Mouse (Mus musculus): Measurements from ENCODE around the gene Nrp1. TPM values are rescaled to one million over a fixed set of nuclear protein-coding genes. Genes with fewer than 3 reads are reported as not detected.

The Nrp1 gene
- total RNA-seq, 1 experiment: 21.3 TPM

GRCm38 (mm10) chr8:128498836-128499235 is 140.4 kb downstream of the Nrp1 start:
- no peak for DNase-seq (ENCODE audit: low read depth, low spot score)
- Histone ChIP-seq H3K4me3 (ENCODE audit: insufficient read depth in 1 of 2, low read depth in 1 of 2, low read length in 2 of 2, poor library complexity in 1 of 2, severe bottlenecking in 1 of 2) (no peak overlapping the region), H3K4me1 (ENCODE audit: control insufficient read depth in 2 of 2, insufficient read depth in 2 of 2, low read length in 2 of 2, poor library complexity in 1 of 2) (peaks cover 0 to 4% of the 10 kb centered on the region in 2 experiments; a peak in 2 of 4 replicates), H3K9me3 (ENCODE audit: control insufficient read depth, insufficient read depth, low read depth, low read length) (no peaks in the 10 kb centered on the region), H3K9ac (ENCODE audit: insufficient read depth, low read depth, low read length, poor library complexity, severe bottlenecking) (no peak overlapping the region), H3K27ac (ENCODE audit: insufficient read depth, low read depth, low read length, poor library complexity, severe bottlenecking) (no peak overlapping the region), H3K36me3 (ENCODE audit: control insufficient read depth, insufficient read depth, low read length, poor library complexity, severe bottlenecking) (no peaks in the 10 kb centered on the region)
- TF ChIP-seq CHD2 (IDR thresholded peaks at IDR 0.05; ENCODE audit: low read depth, low read length) (no peak), ZC3H11A (IDR thresholded peaks at IDR 0.05; ENCODE audit: borderline replicate concordance, low read depth, low read length) (no peak), ZNF384 (IDR thresholded peaks at IDR 0.05; ENCODE audit: low read depth, low read length) (no peak), HCFC1 (IDR thresholded peaks at IDR 0.05; ENCODE audit: borderline replicate concordance, insufficient read depth, low read length) (no peak), MAFK (IDR thresholded peaks at IDR 0.05; ENCODE audit: insufficient read depth, low read depth, low read length) (no peak)
- in situ Hi-C loops (cut with MboI; ENCODE audit: low sequenced_read_pairs in 2 of 2, unreplicated experiment in 2 of 2): no loop called here

- H3K9me3 ChIP-seq (ENCODE audit: control insufficient read depth, insufficient read depth, low read depth, low read length): no peaks in the 10 kb centered on the region
- no peaks in the 10 kb centered on the region for H3K4me1 ChIP-seq (ENCODE audit: control insufficient read depth in 2 of 2, insufficient read depth in 2 of 2, low read length in 2 of 2, poor library complexity in 1 of 2)
- DNase-seq (ENCODE audit: low read depth, low spot score): no peak
- no peak overlapping the region for H3K4me3 ChIP-seq (ENCODE audit: insufficient read depth in 1 of 2, low read depth in 1 of 2, low read length in 2 of 2, poor library complexity in 1 of 2, severe bottlenecking in 1 of 2)
- H3K36me3 ChIP-seq (ENCODE audit: control insufficient read depth, insufficient read depth, low read length, poor library complexity, severe bottlenecking): no peaks in the 10 kb centered on the region
- H3K27ac ChIP-seq (ENCODE audit: insufficient read depth, low read depth, low read length, poor library complexity, severe bottlenecking): no peak overlapping the region
- no peak overlapping the region for H3K9ac ChIP-seq (ENCODE audit: insufficient read depth, low read depth, low read length, poor library complexity, severe bottlenecking)
- in situ Hi-C loops (cut with MboI; ENCODE audit: low sequenced_read_pairs in 2 of 2, unreplicated experiment in 2 of 2): no loop called here
- TF ChIP-seq ZNF384 (IDR thresholded peaks at IDR 0.05; ENCODE audit: low read depth, low read length) (no peak), CHD2 (IDR thresholded peaks at IDR 0.05; ENCODE audit: low read depth, low read length) (no peak), ZC3H11A (IDR thresholded peaks at IDR 0.05; ENCODE audit: borderline replicate concordance, low read depth, low read length) (no peak), MAFK (IDR thresholded peaks at IDR 0.05; ENCODE audit: insufficient read depth, low read depth, low read length) (no peak), HCFC1 (IDR thresholded peaks at IDR 0.05; ENCODE audit: borderline replicate concordance, insufficient read depth, low read length) (no peak)
Observed at GRCm38 (mm10) chr8:128504136-128504829, 145.9 kb downstream of the Nrp1 start.

GRCm38 (mm10) chr8:128505866-128506265 is 147.5 kb downstream of the Nrp1 start:
- in situ Hi-C loops (cut with MboI; ENCODE audit: low sequenced_read_pairs in 2 of 2, unreplicated experiment in 2 of 2): no loop called here
- TF ChIP-seq ZC3H11A (IDR thresholded peaks at IDR 0.05; ENCODE audit: borderline replicate concordance, low read depth, low read length): no peak
- no peak for TF ChIP-seq CHD2 (IDR thresholded peaks at IDR 0.05; ENCODE audit: low read depth, low read length)
- TF ChIP-seq HCFC1 (IDR thresholded peaks at IDR 0.05; ENCODE audit: borderline replicate concordance, insufficient read depth, low read length): no peak
- no peak for TF ChIP-seq MAFK (IDR thresholded peaks at IDR 0.05; ENCODE audit: insufficient read depth, low read depth, low read length)
- no peak for TF ChIP-seq ZNF384 (IDR thresholded peaks at IDR 0.05; ENCODE audit: low read depth, low read length)
- H3K9ac ChIP-seq (ENCODE audit: insufficient read depth, low read depth, low read length, poor library complexity, severe bottlenecking): no peak overlapping the region

GRCm38 (mm10) chr8:128508723-128509122 is 150.3 kb downstream of the Nrp1 start:
- H3K9me3 ChIP-seq (ENCODE audit: control insufficient read depth, insufficient read depth, low read depth, low read length): no peaks in the 10 kb centered on the region
- DNase-seq (ENCODE audit: low read depth, low spot score): no peak
- H3K27ac ChIP-seq (ENCODE audit: insufficient read depth, low read depth, low read length, poor library complexity, severe bottlenecking): no peak overlapping the region
- no peaks in the 10 kb centered on the region for H3K36me3 ChIP-seq (ENCODE audit: control insufficient read depth, insufficient read depth, low read length, poor library complexity, severe bottlenecking)
- in situ Hi-C loops (cut with MboI; ENCODE audit: low sequenced_read_pairs in 2 of 2, unreplicated experiment in 2 of 2): no loop called here
- no peak overlapping the region for H3K4me3 ChIP-seq (ENCODE audit: insufficient read depth in 1 of 2, low read depth in 1 of 2, low read length in 2 of 2, poor library complexity in 1 of 2, severe bottlenecking in 1 of 2)
- H3K4me1 ChIP-seq (ENCODE audit: control insufficient read depth in 2 of 2, insufficient read depth in 2 of 2, low read length in 2 of 2, poor library complexity in 1 of 2): no peaks in the 10 kb centered on the region
- TF ChIP-seq HCFC1 (IDR thresholded peaks at IDR 0.05; ENCODE audit: borderline replicate concordance, insufficient read depth, low read length) (no peak), ZNF384 (IDR thresholded peaks at IDR 0.05; ENCODE audit: low read depth, low read length) (no peak), ZC3H11A (IDR thresholded peaks at IDR 0.05; ENCODE audit: borderline replicate concordance, low read depth, low read length) (no peak), CHD2 (IDR thresholded peaks at IDR 0.05; ENCODE audit: low read depth, low read length) (no peak), MAFK (IDR thresholded peaks at IDR 0.05; ENCODE audit: insufficient read depth, low read depth, low read length) (no peak)
- H3K9ac ChIP-seq (ENCODE audit: insufficient read depth, low read depth, low read length, poor library complexity, severe bottlenecking): no peak overlapping the region

More at GRCm38 (mm10) chr8:128505866-128506265, 147.5 kb downstream of the Nrp1 start:
- no peaks in the 10 kb centered on the region for H3K36me3 ChIP-seq (ENCODE audit: control insufficient read depth, insufficient read depth, low read length, poor library complexity, severe bottlenecking)
- H3K27ac ChIP-seq (ENCODE audit: insufficient read depth, low read depth, low read length, poor library complexity, severe bottlenecking): no peak overlapping the region
- no peak overlapping the region for H3K4me3 ChIP-seq (ENCODE audit: insufficient read depth in 1 of 2, low read depth in 1 of 2, low read length in 2 of 2, poor library complexity in 1 of 2, severe bottlenecking in 1 of 2)
- H3K4me1 ChIP-seq (ENCODE audit: control insufficient read depth in 2 of 2, insufficient read depth in 2 of 2, low read length in 2 of 2, poor library complexity in 1 of 2): no peaks in the 10 kb centered on the region
- no peaks in the 10 kb centered on the region for H3K9me3 ChIP-seq (ENCODE audit: control insufficient read depth, insufficient read depth, low read depth, low read length)
- no peak for DNase-seq (ENCODE audit: low read depth, low spot score)
